Mouse (Mus musculus) yolk sac, embryonic 10.5 days (tissue): ENCODE measurements around the gene Fbn1.
A peak's percentile ranks its signal among the peaks of the same experiment; 100 is the strongest.

Experiments
- DNase-seq: peaks from one replicate; pipeline ENCODE4 v3.0.0-alpha.2; 2017; ENCODE audit warnings: low spot score

Fbn1 gene

DNA sequence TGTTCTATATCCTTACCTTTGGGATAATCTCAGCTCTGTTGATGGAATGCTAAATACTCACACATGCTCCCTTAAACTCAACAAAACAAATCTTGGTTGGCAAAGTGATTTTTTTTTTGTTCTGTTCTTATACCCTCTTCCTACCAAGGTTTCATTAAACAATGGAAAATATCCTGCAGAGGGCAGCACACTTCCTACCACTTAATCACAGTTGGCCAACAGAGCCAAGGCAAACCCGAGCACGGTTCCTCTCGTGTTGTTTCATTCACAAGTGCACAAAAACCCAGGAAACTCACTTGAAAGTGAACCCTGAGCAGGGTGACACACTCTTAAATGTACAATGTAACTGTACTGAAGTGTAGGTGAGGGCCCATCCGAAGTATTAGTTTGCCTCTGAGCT lies 173.6 kb downstream of the Fbn1 start:
- DNase-seq, result no peak

DNA sequence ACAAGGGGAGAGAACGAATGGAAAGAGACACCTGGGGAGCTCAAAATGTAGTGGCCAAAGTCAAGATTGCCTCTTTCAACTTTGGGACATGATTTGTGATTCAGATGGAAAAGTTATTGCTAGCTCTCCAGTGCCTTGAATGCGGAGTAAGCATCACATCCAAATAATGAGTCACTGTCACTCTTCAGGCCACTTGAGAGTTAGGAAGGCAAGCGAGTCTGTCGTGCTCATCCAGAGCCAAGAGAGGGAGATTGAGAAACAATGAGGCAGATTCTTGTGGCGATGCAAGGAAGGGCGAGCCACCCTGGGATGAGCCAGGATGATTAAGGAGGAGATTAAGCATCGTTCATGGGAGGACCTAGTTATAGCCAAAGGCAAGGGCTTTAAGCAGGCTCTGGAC lies 176.2 kb downstream of the Fbn1 start:
- no peak for DNase-seq

GRCm38 (mm10) chr2:125330506-125330905 lies 177.3 kb downstream of the Fbn1 start:
- DNase-seq, result no peak

DNA sequence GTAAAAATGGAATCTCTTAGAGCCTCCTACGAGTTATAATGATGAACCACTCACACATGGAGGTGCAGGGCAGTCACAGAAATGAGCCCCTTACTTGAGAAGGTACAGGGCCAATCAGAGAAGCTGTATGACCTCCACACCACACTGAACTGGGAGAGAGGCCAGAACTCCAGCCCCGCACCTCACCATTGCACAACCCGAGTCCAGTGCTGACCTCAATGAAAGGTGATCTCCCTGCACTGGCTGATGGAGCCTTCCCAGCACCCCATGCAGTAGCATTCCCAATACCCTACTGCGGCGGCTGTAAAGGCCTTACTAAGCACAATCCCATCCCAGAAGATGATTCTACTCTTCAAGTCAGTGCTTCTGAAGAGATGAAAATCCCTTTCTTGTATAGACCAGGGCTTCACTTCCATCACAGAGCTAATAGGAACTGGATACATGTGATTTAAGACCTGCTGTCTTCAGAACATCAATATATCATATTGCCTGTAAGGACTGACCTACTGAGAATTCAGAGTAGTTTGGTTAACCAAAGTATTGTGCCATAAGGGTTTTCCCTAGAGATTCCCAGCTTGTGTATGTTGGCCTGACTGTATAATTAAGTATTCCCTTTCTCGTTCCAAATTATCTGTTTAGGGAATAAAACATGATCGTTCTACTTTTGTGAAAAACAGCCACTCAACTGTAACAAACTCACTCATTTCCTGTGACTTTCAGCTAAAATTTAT lies 182.5 kb downstream of the Fbn1 start:
- DNase-seq, result no peak

- no peak for DNase-seq
These were observed 183.3 kb downstream of the Fbn1 start for GRCm38 (mm10) chr2:125324455-125324854.

DNA sequence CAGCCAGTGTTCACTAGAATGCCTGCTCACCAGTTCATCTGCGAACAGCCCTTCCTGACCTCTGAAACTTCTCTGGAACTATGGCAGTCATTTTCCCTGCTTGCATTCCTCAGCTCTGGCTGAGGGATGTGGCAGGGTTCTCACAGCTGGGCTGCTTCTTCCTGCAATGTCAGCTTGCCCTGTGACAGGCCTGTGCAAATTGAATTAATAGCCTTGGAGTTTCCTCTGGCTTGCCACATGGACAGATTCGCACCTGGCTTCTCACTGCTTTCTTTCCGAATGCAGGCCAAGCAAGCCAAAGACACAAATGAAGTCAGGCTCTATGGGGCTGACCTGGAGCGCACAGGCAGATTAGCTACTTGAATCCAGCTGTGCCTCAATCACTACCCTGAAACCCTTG lies 184.4 kb downstream of the Fbn1 start:
- peak; percentile 22 for DNase-seq

DNA sequence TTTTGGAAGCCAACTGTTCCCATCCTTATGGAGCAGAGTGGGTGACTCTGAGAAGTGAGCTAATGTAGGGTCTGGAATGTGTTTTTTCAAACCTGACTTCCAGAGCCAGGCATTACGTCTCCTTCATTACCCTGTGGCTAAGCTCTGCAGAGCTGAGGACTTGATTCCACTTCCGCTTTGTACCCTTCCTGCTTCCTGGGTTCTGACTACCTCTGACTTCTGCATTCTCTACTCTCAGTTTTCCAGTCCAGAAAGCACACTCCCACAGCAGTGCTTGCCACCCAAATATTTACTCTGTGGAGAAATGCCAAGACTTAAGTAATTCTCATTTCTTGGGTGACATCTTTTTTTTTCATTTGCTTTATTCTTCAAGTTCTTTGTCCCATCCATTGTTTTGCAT lies 185.2 kb downstream of the Fbn1 start:
- no peak for DNase-seq

DNA sequence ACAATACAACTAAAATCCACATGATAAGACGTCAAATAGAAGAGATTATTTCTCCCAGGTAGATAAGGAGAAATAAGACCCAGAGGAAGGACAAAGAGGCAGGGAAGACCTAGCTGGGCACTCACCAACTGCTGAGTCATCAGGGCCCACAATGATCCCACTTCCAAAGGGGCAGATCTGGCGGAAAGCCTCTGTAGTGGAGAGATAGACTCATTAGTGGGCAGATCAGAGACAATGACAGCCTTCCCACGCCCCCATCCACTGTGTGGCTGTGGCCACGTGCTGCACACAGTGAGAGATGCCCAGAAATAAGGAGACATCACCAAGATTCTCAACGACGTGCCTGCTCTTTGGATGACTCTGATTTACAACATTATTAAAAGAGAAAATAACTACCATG lies 186.7 kb downstream of the Fbn1 start:
- no peak for DNase-seq

DNA sequence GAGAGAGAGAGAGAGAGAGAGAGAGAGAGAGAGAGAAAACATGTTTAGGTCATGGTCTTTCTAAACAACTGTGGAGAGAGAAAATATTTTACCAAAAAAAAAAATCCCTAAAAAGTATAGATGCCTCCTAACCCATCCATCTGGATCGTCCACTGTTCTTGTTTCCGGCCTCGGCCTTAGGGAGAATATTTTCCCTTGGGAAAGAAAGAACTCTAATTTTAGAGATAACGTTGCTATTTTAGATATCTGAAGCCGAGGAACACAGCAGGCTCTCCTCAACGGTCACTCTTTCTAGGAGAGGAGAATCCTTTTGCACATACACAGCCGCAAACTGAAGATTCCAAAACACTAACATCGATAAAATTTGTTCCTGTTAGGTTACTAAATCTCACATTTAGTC lies 188.1 kb downstream of the Fbn1 start:
- DNase-seq, result no peak

DNA sequence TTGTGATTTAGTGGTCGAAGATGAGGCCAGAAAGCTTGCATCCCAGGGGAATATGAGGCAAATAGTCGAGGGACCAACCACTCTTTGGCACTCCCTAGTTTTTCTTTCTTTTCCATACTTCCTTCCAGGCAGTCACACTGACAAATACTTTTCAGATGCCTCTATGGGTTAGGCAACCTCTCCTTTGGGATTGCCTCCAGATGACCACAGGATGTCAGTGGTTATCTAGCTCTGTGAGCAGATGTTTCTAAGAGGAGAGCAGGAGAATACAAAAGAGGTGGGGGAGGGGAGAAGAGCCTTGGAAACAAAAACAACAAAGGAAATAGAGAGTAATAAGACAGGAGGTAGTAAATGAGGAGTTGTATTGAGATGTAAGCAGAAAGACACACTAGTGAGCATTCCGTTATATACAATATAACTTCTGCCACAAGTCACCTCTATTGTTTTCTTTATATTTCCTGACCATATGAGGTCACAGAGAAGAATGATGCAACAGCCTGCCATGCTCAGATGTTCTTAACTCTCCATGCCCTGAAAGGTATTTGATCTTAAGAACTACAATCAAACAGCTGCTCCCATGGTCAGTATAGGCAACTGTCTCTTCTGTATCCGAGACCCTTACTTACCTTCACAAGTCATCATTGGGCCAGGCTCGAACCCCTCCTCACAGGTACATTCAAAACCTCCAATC lies 189.3 kb downstream of the Fbn1 start:
- DNase-seq, result no peak

- no peak for DNase-seq
These were observed 192.6 kb downstream of the Fbn1 start for GRCm38 (mm10) chr2:125315203-125315602.

- no peak for DNase-seq
These were observed 193.4 kb downstream of the Fbn1 start for GRCm38 (mm10) chr2:125314169-125314925.

GRCm38 (mm10) chr2:125309710-125310109 lies 198.1 kb downstream of the Fbn1 start:
- no peak for DNase-seq

DNA sequence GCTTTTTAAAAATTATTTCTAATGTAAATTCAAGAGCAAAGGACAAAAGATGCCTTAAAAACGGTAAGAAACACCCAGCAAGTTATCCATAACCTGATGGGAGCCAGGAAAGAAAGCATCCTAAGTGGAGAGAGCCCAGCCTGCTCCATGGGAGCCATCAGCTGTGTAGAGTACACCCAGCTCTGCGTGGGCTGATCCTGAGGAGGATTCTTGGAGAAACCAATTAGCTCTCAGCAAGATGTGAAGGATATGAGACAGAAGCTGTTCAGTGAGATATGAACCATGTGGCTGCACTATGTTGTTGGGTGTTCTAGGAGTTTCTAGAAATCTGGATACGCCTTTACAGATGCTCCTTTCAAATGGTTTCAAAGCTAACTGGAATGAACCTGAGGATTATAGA lies 202.1 kb downstream of the Fbn1 start:
- no peak for DNase-seq

- no peak for DNase-seq
These were observed 203.0 kb downstream of the Fbn1 start for GRCm38 (mm10) chr2:125304746-125305145.

GRCm38 (mm10) chr2:125303764-125304384 lies 203.9 kb downstream of the Fbn1 start:
- no peak for DNase-seq

GRCm38 (mm10) chr2:125302625-125302924 lies 205.2 kb downstream of the Fbn1 start:
- no peak for DNase-seq

DNA sequence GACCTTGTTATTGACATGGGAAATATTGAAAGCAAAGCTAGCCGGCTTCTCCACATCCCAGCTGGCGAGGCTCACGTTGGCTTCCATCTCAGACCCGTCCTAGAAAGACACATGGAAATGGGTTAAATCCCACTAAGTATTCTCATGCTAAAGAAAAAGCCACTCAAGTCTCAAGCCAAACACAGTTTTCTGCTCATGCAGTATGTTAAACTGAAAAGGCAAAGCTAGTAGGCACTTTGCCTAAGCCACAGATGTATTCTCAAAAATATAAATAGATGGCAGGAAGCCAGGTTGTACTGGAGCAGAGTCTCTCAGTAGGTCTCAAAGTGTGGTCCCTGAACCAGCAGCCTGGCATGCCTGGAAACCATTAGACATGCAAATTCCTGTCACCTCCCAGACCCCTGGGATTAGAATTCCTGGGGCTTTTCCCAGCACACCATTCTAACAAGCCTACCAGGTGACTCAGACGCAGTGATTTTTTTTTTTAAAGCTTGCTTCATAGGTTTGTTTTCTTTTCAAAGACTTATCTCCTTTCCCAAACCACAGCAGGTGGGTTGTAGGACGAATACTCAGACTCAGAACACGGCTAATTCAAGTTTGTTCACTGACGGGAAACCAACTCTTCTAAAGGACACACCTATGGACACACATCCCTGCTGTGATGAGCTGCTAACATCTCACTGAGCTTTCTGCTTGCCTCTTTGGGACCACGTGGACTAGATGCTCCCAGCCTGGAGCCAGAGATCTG lies 205.7 kb downstream of the Fbn1 start:
- DNase-seq, result no peak

GRCm38 (mm10) chr2:125298841-125299240 lies 209.0 kb downstream of the Fbn1 start:
- no peak for DNase-seq

GRCm38 (mm10) chr2:125295526-125295925 lies 212.3 kb downstream of the Fbn1 start:
- DNase-seq, result no peak

- no peak for DNase-seq
These were observed 213.8 kb downstream of the Fbn1 start for GRCm38 (mm10) chr2:125293969-125294491.

DNA sequence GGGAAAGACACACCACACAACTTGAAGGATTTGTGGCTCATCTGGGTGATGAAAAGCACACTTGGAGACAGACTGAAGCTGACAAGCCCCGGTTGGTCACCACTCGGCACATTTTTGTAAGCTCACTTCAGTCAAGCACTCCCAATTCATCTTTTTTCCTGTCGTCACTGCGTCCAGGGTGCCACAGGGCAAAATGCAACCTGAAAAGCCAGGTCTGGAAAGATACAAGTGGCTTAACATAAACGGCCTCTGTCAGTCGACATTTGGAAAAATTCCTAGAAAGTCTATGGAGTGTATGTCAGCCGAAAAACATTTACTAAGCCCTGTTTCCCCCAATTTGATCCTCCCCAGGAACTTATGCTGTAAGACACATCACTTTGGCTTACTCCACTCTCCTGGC lies 215.2 kb downstream of the Fbn1 start:
- no peak for DNase-seq
